Comparison of ENCODE assay signal across 10 mouse cellular contexts in the genomic region with DNA sequence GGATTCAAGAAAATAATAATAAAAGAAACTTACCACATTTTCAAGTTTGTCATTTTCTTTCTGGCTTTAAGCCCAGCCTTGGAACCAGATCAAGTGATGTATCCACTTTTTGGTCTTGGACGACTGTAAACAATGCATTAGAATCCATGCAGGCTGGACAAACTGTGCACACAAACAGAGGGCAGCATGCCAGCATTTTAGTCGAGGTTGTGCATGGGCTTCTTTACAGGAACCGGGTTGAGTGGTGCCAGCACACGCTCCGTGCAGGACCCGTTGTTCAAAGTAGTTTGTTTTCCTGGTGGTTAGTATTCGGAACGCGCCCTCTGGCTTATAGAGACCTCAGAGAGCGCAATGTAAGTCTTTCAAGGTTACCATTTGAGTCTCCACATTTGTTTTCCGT. TPM values are rescaled to one million over a fixed set of nuclear protein-coding genes. Genes with fewer than 3 reads are reported as not detected.
A peak's percentile ranks its signal among the peaks of the same experiment; 100 is the strongest.
DNase-seq lines count a peak whose midpoint lies in the region; ATAC-seq and TF ChIP-seq lines count a peak whose summit lies in the region.
"Had no signal": no experiment of that assay in that cellular context is flagged by ENCODE, and none has a peak within 500 bp of the region (broad histone marks: within the 10 kb centered on the region; RNA-seq: fewer than 3 reads in every experiment).

No protein-coding gene starts in this region.

- H3K36me3 ChIP-seq in heart, embryonic 11.5 days (ENCODE audit: control insufficient read depth, insufficient read depth, low read length) = no peaks in the 10 kb centered on the region
- H3K36me3 ChIP-seq: neural tube, embryonic 12.5 days had no signal

- H3K27ac ChIP-seq in heart, embryonic 11.5 days (ENCODE audit: low read depth, low read length) = no peak overlapping the region
- H3K27ac ChIP-seq: neural tube, embryonic 12.5 days had no signal

- no peak for TF ChIP-seq CTCF in lung, adult 2 months (IDR thresholded peaks at IDR 0.05; ENCODE audit: insufficient read depth, low read length)
- TF ChIP-seq CTCF in brain, embryonic 14.5 days (IDR thresholded peaks at IDR 0.05; ENCODE audit: borderline replicate concordance, extremely low read depth, insufficient read depth, insufficient read length) = no peak

- no peak overlapping the region for H3K9ac ChIP-seq in heart, embryonic 11.5 days (ENCODE audit: low read depth, low read length)
- H3K9ac ChIP-seq: neural tube, embryonic 12.5 days had no signal

- no peaks in the 10 kb centered on the region for H3K4me1 ChIP-seq in heart, embryonic 11.5 days (ENCODE audit: control insufficient read depth, insufficient read depth, low read length)
- H3K4me1 ChIP-seq in lung, adult 2 months (ENCODE audit: control insufficient read depth, insufficient read depth, low read length) = peaks cover 13% of the 10 kb centered on the region
- H3K4me1 ChIP-seq: neural tube, embryonic 12.5 days had no signal

- no peak for TF ChIP-seq POLR2A in lung, adult 2 months (IDR thresholded peaks at IDR 0.05; ENCODE audit: borderline replicate concordance, extremely low read depth, low read depth, low read length)
- TF ChIP-seq POLR2A in brain, embryonic 14.5 days (IDR thresholded peaks at IDR 0.05; ENCODE audit: borderline replicate concordance, extremely low read depth, insufficient read depth, insufficient read length, poor library complexity, severe bottlenecking) = no peak

- WGBS in heart, embryonic 11.5 days (ENCODE audit: insufficient replicate concordance) = 84% methylated on average over 11 of the region's 11 CpGs
- WGBS in lung, adult 2 months = 50% methylated on average over 11 of the region's 11 CpGs

- H3K4me3 ChIP-seq in heart, embryonic 11.5 days (ENCODE audit: low read depth, low read length) = no peak overlapping the region
- H3K4me3 ChIP-seq in lung, adult 2 months (replicated peaks; ENCODE audit: extremely low read depth, low read depth, low read length) = no peak overlapping the region
- H3K4me3 ChIP-seq: neural tube, embryonic 12.5 days had no signal

- ATAC-seq in heart, embryonic 11.5 days (replicated peaks; ENCODE audit: insufficient number of reproducible peaks, low FRiP score, low TSS enrichment) = no peak

- H3K9me3 ChIP-seq in heart, embryonic 11.5 days (replicated peaks; ENCODE audit: control insufficient read depth, low read length) = no peaks in the 10 kb centered on the region
- H3K9me3 ChIP-seq: neural tube, embryonic 12.5 days had no signal

- no peaks in the 10 kb centered on the region for H3K27me3 ChIP-seq in heart, embryonic 11.5 days (ENCODE audit: control insufficient read depth, insufficient read depth, low read length)
- H3K27me3 ChIP-seq: neural tube, embryonic 12.5 days had no signal

- peak; percentile 15 for DNase-seq in heart, adult 18-20 months
- DNase-seq in lung, adult 18-20 months = peak; percentile 8 to 43
- no peak for DNase-seq in lung, adult 2 months
- DNase-seq in brain, embryonic 14.5 days (ENCODE audit: low read depth) = peak; percentile 55
- DNase-seq in lung, postnatal 25 days (ENCODE audit: low spot score) = peak; percentile 18
- DNase-seq in layer of hippocampus, postnatal 25 days (ENCODE audit: extremely low spot score in 1 of 2, low spot score in 1 of 2) = no peak
- no peak for DNase-seq in urinary bladder, adult 2 months (ENCODE audit: low spot score)

- no peak overlapping the region for H3K4me2 ChIP-seq in heart, embryonic 11.5 days
- H3K4me2 ChIP-seq: liver, embryonic 11.5 days; neural tube, embryonic 12.5 days had no signal

RNA-seq across cellular contexts. Expression of gene Plcb1, which starts 30.5 kb away (rescaled TPM):
- total RNA-seq in heart, adult 18-20 months (2021) = 1 to 10 TPM; 4.2 to 5.0 TPM
- 7.2 and 9.6 TPM in 2 replicates for polyA plus RNA-seq in heart, embryonic 11.5 days (2014; fragmentation: Nextera tagmentation; extraction: Ambion mirVana)
- polyA plus RNA-seq in lung, adult 2 months (2012; rRNA removed) = 6.0 and 6.2 TPM in 2 replicates
- 8.5 and 15.2 TPM in 2 replicates for polyA plus RNA-seq in brain, embryonic 14.5 days (2012; rRNA removed)
- 100 to 1,000 TPM; 136 to 149 TPM for total RNA-seq in layer of hippocampus, postnatal 25 days (2021)
- polyA plus RNA-seq in urinary bladder, adult 2 months (2012; rRNA removed) = 2.8 and 4.2 TPM in 2 replicates

Comparison
In these comparisons a context has a peak if more than half of its experiments do, and no peak if none do; other contexts are left out.
1. DNase-seq: peak in heart, adult 18-20 months (2 of 2), lung, adult 18-20 months (2 of 2), brain, embryonic 14.5 days (single experiment) and lung, postnatal 25 days (single experiment); none in lung, adult 2 months (single experiment), layer of hippocampus, postnatal 25 days (0 of 2) and urinary bladder, adult 2 months (single experiment).